Mouse (Mus musculus) thymus, postnatal 0 days (tissue): ENCODE measurements at regions not wholly inside any gene's neighbourhood (a gene's known extent, or its start where the extent isn't known, plus 50 kb on each side); places are given as distances from the start of the nearest gene placed in this dataset.
"Not testable (repeated sequence)": the region's sequence is repeated elsewhere in the genome, so short reads cannot be mapped to it uniquely, and the experiment has no call there.

Source experiments
- DNase-seq: peaks from one replicate; pipeline ENCODE4 v3.0.0-alpha.2; 2015; ENCODE audit warnings: low spot score

DNA sequence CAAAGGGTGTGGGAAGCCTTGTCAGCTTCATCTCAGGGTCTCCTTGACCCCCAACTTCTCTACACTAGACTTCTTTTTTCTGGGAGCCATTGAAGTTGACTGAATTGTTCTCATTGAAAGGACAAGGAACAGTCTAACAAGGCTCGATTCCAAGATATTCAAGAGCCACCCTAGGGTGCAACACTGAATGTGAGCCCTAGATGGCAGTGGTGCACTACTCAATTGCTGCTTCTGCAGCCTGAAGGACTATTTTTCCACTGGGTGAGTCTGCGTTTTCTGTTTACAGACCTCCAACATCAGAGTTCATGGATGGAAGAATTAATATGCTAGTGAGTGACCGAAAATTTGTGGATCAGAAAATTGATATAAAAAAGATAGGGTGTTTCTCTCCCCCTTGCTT is 161.5 kb downstream of the Hpcal1 start:
- peak; percentile 42 for DNase-seq

DNA sequence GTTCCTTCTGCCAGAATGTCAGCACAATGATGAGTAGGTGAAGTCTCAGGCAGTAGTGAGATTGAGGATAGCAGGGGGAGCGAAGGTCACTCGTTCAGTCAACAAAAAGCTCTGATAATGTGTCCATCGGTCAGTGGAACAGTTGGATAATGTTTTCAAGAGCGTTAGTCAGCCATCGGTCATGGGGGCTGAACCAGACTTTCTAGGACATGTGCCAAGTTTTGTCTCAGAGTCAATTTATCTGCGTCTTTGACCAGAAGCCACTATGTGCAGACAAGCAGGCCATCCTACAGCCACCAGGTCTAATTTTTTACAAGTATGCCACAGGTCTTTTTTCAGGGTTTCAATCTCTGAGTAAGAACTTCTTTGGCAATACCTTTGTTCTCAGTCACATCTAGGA is 181.8 kb downstream of the Hpcal1 start:
- not testable (repeated sequence) for DNase-seq

DNA sequence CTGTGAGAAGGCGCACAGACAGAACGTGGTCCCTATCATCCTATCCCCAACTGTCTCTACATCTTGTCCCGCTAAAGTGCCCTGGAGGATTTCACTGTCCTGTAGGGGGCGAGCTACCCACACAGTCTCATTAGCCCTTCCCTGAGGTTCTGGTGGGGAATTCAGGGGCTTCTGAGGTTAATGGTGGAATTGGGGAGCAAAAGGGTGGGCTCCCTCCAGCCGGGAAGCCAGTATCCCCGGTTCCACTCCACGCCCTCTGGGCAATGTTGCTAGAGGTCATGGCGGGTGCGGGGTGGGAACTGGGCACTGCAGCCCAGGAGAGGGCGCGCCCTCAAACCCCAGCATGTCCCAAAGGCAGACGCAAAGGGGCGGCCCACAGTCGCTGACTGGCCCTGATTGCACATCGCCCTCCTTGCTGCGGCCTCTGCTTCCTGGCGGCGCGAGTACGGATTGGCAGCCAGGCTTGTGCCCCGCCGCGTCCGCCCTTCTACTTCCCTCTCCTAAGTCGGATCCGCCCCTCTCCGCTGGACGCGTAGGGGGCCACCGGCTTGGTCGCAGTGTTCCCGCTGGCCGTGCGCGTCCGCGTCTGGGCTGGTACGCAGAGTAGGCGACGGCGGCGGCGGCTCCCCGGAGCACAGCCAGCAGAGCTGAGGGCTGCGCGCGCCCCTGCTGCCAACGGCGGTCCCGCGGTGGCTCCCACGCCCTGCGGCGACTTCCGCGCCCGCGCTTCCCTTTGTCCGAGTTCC is 190.9 kb downstream of the Hpcal1 start:
- peak; percentile 80 for DNase-seq

DNA sequence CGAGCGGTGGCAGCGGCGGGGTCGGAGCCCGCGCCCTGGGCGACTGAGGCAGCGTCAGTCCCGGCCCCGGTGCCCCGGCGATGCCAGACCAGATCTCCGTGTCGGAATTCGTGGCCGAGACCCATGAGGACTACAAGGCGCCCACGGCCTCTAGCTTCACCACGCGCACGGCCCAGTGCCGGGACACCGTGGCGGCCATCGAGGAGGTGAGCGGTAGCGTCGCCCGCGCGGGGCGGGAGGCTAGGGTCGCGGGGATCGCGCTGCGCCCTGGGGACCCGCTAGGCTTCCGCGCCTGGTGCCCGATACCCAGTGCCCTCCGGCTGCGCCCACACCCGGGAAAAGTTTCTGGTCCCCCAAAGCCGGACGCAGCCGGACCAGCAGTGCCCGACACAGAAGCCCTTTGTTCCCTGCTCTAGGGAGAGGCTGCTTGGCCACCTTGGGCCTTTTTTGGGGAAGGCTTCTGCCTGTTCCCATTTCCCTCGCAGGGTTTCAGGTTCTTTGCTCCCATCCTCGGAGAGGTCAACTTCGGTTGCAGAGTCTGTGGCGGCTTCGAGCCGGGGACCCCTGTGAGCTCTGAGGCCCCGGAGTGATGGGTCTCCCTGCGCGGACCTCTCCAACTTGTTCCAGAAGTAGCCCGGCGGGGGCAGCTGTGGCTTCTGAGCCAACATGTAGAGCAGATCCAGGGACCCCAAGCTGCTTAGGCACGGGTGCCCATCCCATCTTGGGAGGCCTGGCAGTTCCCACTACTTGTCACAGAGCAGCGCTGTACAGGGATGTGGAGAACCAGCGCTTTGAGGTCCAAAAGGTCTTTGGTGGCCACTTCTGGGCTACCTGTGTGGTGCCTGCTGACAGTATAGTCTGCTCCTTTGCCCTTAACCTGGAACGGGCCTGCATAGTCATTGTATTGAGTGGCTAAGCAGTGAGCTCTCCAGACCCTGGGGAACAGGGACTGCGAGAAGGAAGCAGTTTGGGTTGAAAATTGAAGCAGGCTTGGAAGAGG is 191.8 kb downstream of the Hpcal1 start:
- DNase-seq: not testable (repeated sequence)

DNA sequence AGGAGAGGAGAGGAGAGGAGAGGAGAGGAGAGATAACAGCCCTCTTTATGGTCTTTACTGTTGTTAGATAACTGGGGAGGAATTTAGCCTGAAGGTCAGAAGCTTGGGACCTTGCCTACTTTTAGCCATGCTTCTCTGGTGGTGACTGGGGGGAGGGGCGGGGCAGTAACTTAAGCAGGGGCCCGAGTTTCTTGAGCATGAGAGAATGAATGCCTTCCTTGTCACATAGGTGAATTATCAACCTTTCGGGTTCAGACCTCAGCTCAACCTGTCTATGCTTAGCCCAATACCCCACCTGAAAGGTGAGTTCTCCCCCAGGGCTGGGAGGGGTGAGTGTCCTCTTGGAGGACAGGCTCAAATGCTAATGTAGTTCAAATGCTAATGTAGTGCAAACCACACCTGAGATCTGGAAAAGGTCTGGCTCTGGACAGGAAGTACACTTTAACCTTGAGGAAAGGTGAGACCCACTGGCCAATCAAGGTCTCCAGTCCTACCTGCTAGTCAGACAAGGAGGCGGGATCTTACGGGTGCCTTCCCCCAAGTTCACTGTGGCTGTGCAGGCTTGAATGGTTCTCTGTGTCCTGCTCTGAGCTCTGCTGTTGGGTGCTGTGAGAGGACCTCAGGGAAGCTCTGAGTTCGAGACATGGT is 201.1 kb downstream of the Hpcal1 start:
- not testable (repeated sequence) for DNase-seq

DNA sequence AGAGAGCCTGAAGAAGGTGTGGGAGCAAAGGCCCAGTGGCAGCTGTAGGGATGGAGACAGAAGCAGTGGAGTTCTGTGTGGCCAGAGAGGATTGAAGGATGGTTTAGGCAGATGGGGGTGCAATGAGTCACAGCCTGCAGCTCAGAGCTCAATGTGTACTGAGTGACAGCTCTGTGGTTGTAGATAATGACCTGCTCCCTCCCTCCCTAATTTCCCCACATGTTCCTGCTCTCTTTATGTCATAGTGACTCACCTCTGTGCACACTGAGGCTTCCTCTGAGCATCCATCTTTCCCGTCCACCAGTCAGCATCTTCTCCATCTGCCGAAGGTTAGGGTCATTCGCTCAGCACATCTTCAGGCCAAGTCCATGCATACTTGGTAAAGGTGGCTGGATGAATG is 222.4 kb downstream of the Hpcal1 start:
- DNase-seq: not testable (repeated sequence)
